9 mouse cellular contexts compared by ENCODE assay signal in the genomic region with DNA sequence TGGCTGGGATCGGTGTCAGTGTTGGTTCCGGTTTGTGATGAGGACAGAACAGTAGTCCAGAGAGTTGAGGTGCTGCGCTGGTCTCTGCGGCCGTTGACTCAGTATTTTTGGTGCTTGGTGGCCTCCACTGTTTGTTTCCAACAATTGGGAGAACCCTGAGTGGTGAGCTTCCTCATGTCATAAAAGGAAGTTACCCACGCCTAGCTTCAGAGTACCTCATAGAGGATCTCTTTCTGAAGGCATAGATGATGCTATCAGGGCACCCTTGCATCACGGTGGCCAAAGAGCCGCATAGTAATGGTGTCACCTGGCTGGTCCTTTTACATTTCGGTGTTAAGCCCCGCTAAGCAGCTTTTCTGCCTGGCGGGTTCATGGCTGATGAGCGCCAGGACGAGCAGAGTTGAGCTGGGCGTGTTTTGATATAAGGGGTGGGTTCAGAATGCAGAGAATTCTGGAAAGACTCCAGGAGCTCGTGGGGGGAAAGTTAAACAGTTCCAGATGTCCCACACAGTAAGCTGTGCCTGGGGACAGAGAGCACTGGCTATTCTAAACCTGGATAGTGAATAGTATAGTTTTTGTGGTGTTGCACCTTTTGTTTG. TPM values are rescaled to one million over a fixed set of nuclear protein-coding genes. Genes with fewer than 3 reads are reported as not detected.
DNase-seq lines count a peak whose midpoint lies in the region; ATAC-seq and TF ChIP-seq lines count a peak whose summit lies in the region.
"Had no signal": no experiment of that assay in that cellular context is flagged by ENCODE, and none has a peak within 500 bp of the region (broad histone marks: within the 10 kb centered on the region; RNA-seq: fewer than 3 reads in every experiment).

No protein-coding gene starts in this region.

- peaks cover 20% of the 10 kb centered on the region for H3K4me1 ChIP-seq in embryonic facial prominence, embryonic 14.5 days (ENCODE audit: control insufficient read depth, insufficient read depth, low read length)
- H3K4me1 ChIP-seq in hindbrain, embryonic 12.5 days: peaks cover 20% of the 10 kb centered on the region
- H3K4me1 ChIP-seq in limb, embryonic 15.5 days: peaks cover 13% of the 10 kb centered on the region

- no peak for TF ChIP-seq CTCF in brain, embryonic 14.5 days (IDR thresholded peaks at IDR 0.05; ENCODE audit: borderline replicate concordance, extremely low read depth, insufficient read depth, insufficient read length)

- peak overlapping the region; percentile 70 for H3K27ac ChIP-seq in embryonic facial prominence, embryonic 14.5 days (replicated peaks; ENCODE audit: low read depth, low read length)
- no peak overlapping the region for H3K27ac ChIP-seq in hindbrain, embryonic 12.5 days
- peak overlapping the region; percentile 23; the same call in 1 of the 2 replicates for H3K27ac ChIP-seq in limb, embryonic 15.5 days
- H3K27ac ChIP-seq: neural tube, embryonic 12.5 days had no signal

- 0 out of 2 replicates have a peak overlapping the region, but pooled peaks have one; percentile 16 for H3K9ac ChIP-seq in embryonic facial prominence, embryonic 14.5 days (ENCODE audit: low read depth, low read length)
- H3K9ac ChIP-seq in hindbrain, embryonic 12.5 days: no peak overlapping the region
- no peak overlapping the region for H3K9ac ChIP-seq in limb, embryonic 15.5 days
- H3K9ac ChIP-seq: neural tube, embryonic 12.5 days had no signal

- H3K9me3 ChIP-seq in embryonic facial prominence, embryonic 14.5 days (ENCODE audit: control insufficient read depth, low read length): no peaks in the 10 kb centered on the region
- H3K9me3 ChIP-seq in hindbrain, embryonic 12.5 days (replicated peaks): no peaks in the 10 kb centered on the region
- H3K9me3 ChIP-seq in limb, embryonic 15.5 days: no peaks in the 10 kb centered on the region
- H3K9me3 ChIP-seq: neural tube, embryonic 12.5 days had no signal

- ATAC-seq in embryonic facial prominence, embryonic 14.5 days (ENCODE audit: low read depth): peak; percentile 84
- no peak for ATAC-seq in hindbrain, embryonic 12.5 days (ENCODE audit: low FRiP score)
- peak; percentile 78; the same call in 1 of the 2 replicates for ATAC-seq in limb, embryonic 15.5 days (ENCODE audit: insufficient number of reproducible peaks, low FRiP score, low TSS enrichment, low read depth)

- H3K27me3 ChIP-seq in embryonic facial prominence, embryonic 14.5 days (replicated peaks; ENCODE audit: control insufficient read depth, insufficient read depth, low read length): no peaks in the 10 kb centered on the region
- no peaks in the 10 kb centered on the region; the same call in 1 of the 2 replicates for H3K27me3 ChIP-seq in hindbrain, embryonic 12.5 days
- H3K27me3 ChIP-seq in limb, embryonic 15.5 days: no peaks in the 10 kb centered on the region
- H3K27me3 ChIP-seq: neural tube, embryonic 12.5 days had no signal

- intact Hi-C loops in left cerebral cortex, postnatal 14 days (cut with DNase I): loop anchor here (10.0 kb wide), 1 partner anchor 184 kb away; no protein-coding TSS in a partner anchor

- 27% methylated on average over 15 of the region's 15 CpGs for WGBS in embryonic facial prominence, embryonic 14.5 days
- WGBS in hindbrain, embryonic 12.5 days: 64% methylated on average over 15 of the region's 15 CpGs
- WGBS in limb, embryonic 15.5 days: 31% methylated on average over 15 of the region's 15 CpGs

- peak overlapping the region; percentile 53 for H3K4me2 ChIP-seq in embryonic facial prominence, embryonic 14.5 days (ENCODE audit: low read depth, low read length)
- H3K4me2 ChIP-seq in hindbrain, embryonic 12.5 days (replicated peaks): 0 out of 2 replicates have a peak overlapping the region, but pooled peaks have one; percentile 22
- H3K4me2 ChIP-seq in limb, embryonic 15.5 days: peak overlapping the region; percentile 37
- H3K4me2 ChIP-seq: neural tube, embryonic 12.5 days had no signal

- H3K4me3 ChIP-seq in embryonic facial prominence, embryonic 14.5 days (ENCODE audit: low read depth, low read length): peak overlapping the region; percentile 22; the same call in 1 of the 2 replicates
- H3K4me3 ChIP-seq in hindbrain, embryonic 12.5 days: no peak overlapping the region
- no peak overlapping the region for H3K4me3 ChIP-seq in limb, embryonic 15.5 days
- H3K4me3 ChIP-seq: erythroblast, embryonic 14.5 days; neural tube, embryonic 12.5 days had no signal

- no peak for TF ChIP-seq POLR2A in brain, embryonic 14.5 days (IDR thresholded peaks at IDR 0.05; ENCODE audit: borderline replicate concordance, extremely low read depth, insufficient read depth, insufficient read length, poor library complexity, severe bottlenecking)

- DNase-seq in brain, embryonic 14.5 days (ENCODE audit: low read depth): peak; percentile 52
- peak; percentile 93 for DNase-seq in embryonic facial prominence, embryonic 14.5 days (ENCODE audit: low spot score)
- no peak for DNase-seq in layer of hippocampus, postnatal 14 days (ENCODE audit: low spot score in 2 of 2)
- DNase-seq in right cerebral cortex, adult 2 months (ENCODE audit: low spot score in 2 of 2): no peak
- DNase-seq in left cerebral cortex, postnatal 14 days (ENCODE audit: low spot score in 2 of 2): no peak

- H3K36me3 ChIP-seq in embryonic facial prominence, embryonic 14.5 days (ENCODE audit: control insufficient read depth, insufficient read depth, low read length): no peaks in the 10 kb centered on the region
- no peaks in the 10 kb centered on the region for H3K36me3 ChIP-seq in hindbrain, embryonic 12.5 days
- H3K36me3 ChIP-seq in limb, embryonic 15.5 days: no peaks in the 10 kb centered on the region
- H3K36me3 ChIP-seq: neural tube, embryonic 12.5 days had no signal

RNA-seq across cellular contexts. Expression of a gene that starts 48.9 kb away (rescaled TPM):
- polyA plus RNA-seq in brain, embryonic 14.5 days (2012; rRNA removed): 16.3 and 16.8 TPM in 2 replicates
- polyA plus RNA-seq in embryonic facial prominence, embryonic 14.5 days (2014; fragmentation: Nextera tagmentation; extraction: Ambion mirVana): 13.7 and 14.4 TPM in 2 replicates
- polyA plus RNA-seq in hindbrain, embryonic 12.5 days (2016; fragmentation: Nextera tagmentation; extraction: Ambion mirVana): 18.1 and 19.3 TPM in 2 replicates
- polyA plus RNA-seq in limb, embryonic 15.5 days (2015; fragmentation: Nextera tagmentation; extraction: Ambion mirVana): 12.5 and 13.4 TPM in 2 replicates
- total RNA-seq in layer of hippocampus, postnatal 14 days (2021): 10 to 100 TPM in 1 of 2 experiments, 1 to 10 TPM in 1; 9.9 to 10.6 TPM
- total RNA-seq in left cerebral cortex, postnatal 14 days (2021): 10 to 100 TPM in 1 of 2 experiments, 1 to 10 TPM in 1; 8.8 to 10.0 TPM

Comparison
In these comparisons a context has a peak if more than half of its experiments do, and no peak if none do; other contexts are left out.
1. DNase-seq: peak in brain, embryonic 14.5 days (single experiment) and embryonic facial prominence, embryonic 14.5 days (single experiment); none in layer of hippocampus, postnatal 14 days (0 of 2), right cerebral cortex, adult 2 months (0 of 2) and left cerebral cortex, postnatal 14 days (0 of 2).
2. Peak in every context shown above with its lines, with median percentiles within 50 percentile points of each other: H3K4me2 ChIP-seq.